Mouse (Mus musculus) CH12.LX (cell line): ENCODE data around the gene Mrtfa. TPM values are rescaled to one million over a fixed set of nuclear protein-coding genes. Genes with fewer than 3 reads are reported as not detected.
A peak's percentile ranks its signal among the peaks of the same experiment; 100 is the strongest.

ENCODE experiments used
- DNase-seq: peaks from one replicate; pipeline ENCODE4 v3.0.0-alpha.2; 2013; ENCODE audit errors: extremely low read depth
- H3K27ac ChIP-seq: 2 replicates; pipeline ENCODE4 v1.5.1; 2012; ENCODE audit warnings: low read depth, mild to moderate bottlenecking, control low read depth, moderate library complexity; ENCODE audit not compliant: insufficient read depth
- H3K27me3 ChIP-seq: replicated peaks from 2 replicates; pipeline ENCODE3; 2012; ENCODE audit warnings: inconsistent platforms
- H3K36me3 ChIP-seq, 2 experiments: replicated peaks in 1 of 2; 2 replicates each; pipeline versions ENCODE3 to v1.6.1; 2012; ENCODE audit warnings: inconsistent platforms in 1 of 2, low read length in 1 of 2, mild to moderate bottlenecking in 1 of 2, mixed read lengths in 1 of 2, moderate library complexity in 1 of 2; ENCODE audit not compliant: control insufficient read depth in 1 of 2, insufficient read depth in 1 of 2
- H3K4me1 ChIP-seq, 2 experiments: 2 replicates each; pipeline ENCODE4 v1.6.1; 2012; ENCODE audit warnings: inconsistent platforms in 1 of 2, moderate library complexity in 1 of 2; ENCODE audit not compliant: insufficient read depth in 2 of 2, control insufficient read depth in 1 of 2
- H3K4me2 ChIP-seq: 2 replicates; pipeline ENCODE4 v1.6.1; 2012; ENCODE audit warnings: low read depth, mild to moderate bottlenecking, control low read depth; ENCODE audit not compliant: poor library complexity, insufficient read depth, severe bottlenecking
- H3K4me3 ChIP-seq, 3 experiments: fragments of 150-350 bp in 1 of 3; sonication (generic) in 1 of 3; replicated peaks in 1 of 3; 2 replicates each; pipeline versions ENCODE3 to v1.5.1; 2011 to 2012; ENCODE audit warnings: low read depth in 2 of 3, low read length in 2 of 3, mild to moderate bottlenecking in 2 of 3, moderate library complexity in 2 of 3, control low read depth in 1 of 3, improper control_type of control experiment in 1 of 3, inconsistent platforms in 1 of 3, mixed read lengths in 1 of 3; ENCODE audit not compliant: poor library complexity in 1 of 3
- H3K79me2 ChIP-seq: replicated peaks from 2 replicates; pipeline ENCODE4 v1.6.1; 2012; ENCODE audit warnings: mild to moderate bottlenecking, moderate library complexity; ENCODE audit not compliant: control insufficient read depth, poor library complexity, insufficient read depth, severe bottlenecking; ENCODE audit errors: extremely low read depth
- H3K9ac ChIP-seq: 2 replicates; pipeline ENCODE4 v1.6.1; 2012; ENCODE audit warnings: low read depth, mild to moderate bottlenecking, control low read depth, moderate library complexity; ENCODE audit not compliant: insufficient read depth
- H3K9me3 ChIP-seq: replicated peaks from 2 replicates; pipeline ENCODE3; 2012; ENCODE audit warnings: low read length, inconsistent platforms, mixed read lengths
- CHD2 ChIP-seq: IDR thresholded peaks from 2 replicates; pipeline ENCODE4 v1.6.1; 2011; ENCODE audit warnings: low read length, improper control_type of control experiment
- CTCF ChIP-seq, 2 experiments: IDR thresholded peaks in 1 of 2; conservative IDR thresholded peaks in 1 of 2; 2 replicates each; pipeline ENCODE4 v1.5.1; 2011 to 2012; ENCODE audit warnings: low read depth in 2 of 2, low read length in 2 of 2, improper control_type of control experiment in 1 of 2, inconsistent platforms in 1 of 2, mild to moderate bottlenecking in 1 of 2, moderate library complexity in 1 of 2
- E2F4 ChIP-seq: IDR thresholded peaks from 2 replicates; pipeline ENCODE4 v1.6.1; 2011; ENCODE audit warnings: low read depth, low read length, improper control_type of control experiment; ENCODE audit not compliant: insufficient replicate concordance
- ELF1 ChIP-seq: IDR thresholded peaks from 2 replicates; pipeline ENCODE4 v1.6.1; 2014; ENCODE audit warnings: low read depth, mild to moderate bottlenecking, inconsistent platforms, low read length, improper control_type of control experiment
- EP300 ChIP-seq: IDR thresholded peaks from 2 replicates; pipeline ENCODE4 v1.6.1; 2011; ENCODE audit warnings: low read length, improper control_type of control experiment
- ETS1 ChIP-seq: conservative IDR thresholded peaks from 2 replicates; pipeline ENCODE4 v1.6.1; 2012; ENCODE audit warnings: low read depth, mild to moderate bottlenecking, inconsistent platforms, low read length, improper control_type of control experiment, moderate library complexity
- MAFK ChIP-seq: IDR thresholded peaks from 2 replicates; pipeline ENCODE4 v1.6.1; 2011; ENCODE audit warnings: low read length, improper control_type of control experiment; ENCODE audit not compliant: insufficient replicate concordance
- MAX ChIP-seq: IDR thresholded peaks from 2 replicates; pipeline ENCODE4 v1.6.1; 2011; ENCODE audit warnings: low read length, improper control_type of control experiment
- RAD21 ChIP-seq: IDR thresholded peaks from 2 replicates; pipeline ENCODE4 v1.6.1; 2011; ENCODE audit warnings: low read depth, mild to moderate bottlenecking, low read length, improper control_type of control experiment, moderate library complexity
- SIN3A ChIP-seq: IDR thresholded peaks from 2 replicates; pipeline ENCODE4 v1.6.1; 2012; ENCODE audit warnings: low read length, improper control_type of control experiment, inconsistent platforms
- SMC3 ChIP-seq: IDR thresholded peaks from 2 replicates; pipeline ENCODE4 v1.6.1; 2011; ENCODE audit warnings: low read depth, low read length, improper control_type of control experiment
- TBP ChIP-seq: conservative IDR thresholded peaks from 2 replicates; pipeline ENCODE4 v1.6.1; 2011; ENCODE audit warnings: low read depth, low read length, improper control_type of control experiment
- UBTF ChIP-seq: IDR thresholded peaks from 2 replicates; pipeline ENCODE4 v1.6.1; 2012; ENCODE audit warnings: low read depth, mild to moderate bottlenecking, inconsistent platforms, low read length, improper control_type of control experiment, moderate library complexity
- USF1 ChIP-seq: IDR thresholded peaks from 2 replicates; pipeline ENCODE4 v1.6.1; 2014; ENCODE audit warnings: low read depth, mild to moderate bottlenecking, inconsistent platforms, low read length, improper control_type of control experiment
- ZC3H11A ChIP-seq: IDR thresholded peaks from 2 replicates; pipeline ENCODE4 v1.6.1; 2012; ENCODE audit warnings: low read depth, mild to moderate bottlenecking, inconsistent platforms, low read length, improper control_type of control experiment
- ZMIZ1 ChIP-seq: IDR thresholded peaks from 2 replicates; pipeline ENCODE4 v1.6.1; 2012; ENCODE audit warnings: low read depth, mild to moderate bottlenecking, inconsistent platforms, low read length, improper control_type of control experiment
- ZNF384 ChIP-seq: IDR thresholded peaks from 2 replicates; pipeline ENCODE4 v1.6.1; 2012; ENCODE audit warnings: low read depth, low read length, improper control_type of control experiment, inconsistent platforms
- dilution Hi-C: fragments of 300-500 bp; cut with MboI; formaldehyde crosslinking; loops from 2 replicates; pipeline ENCODE4 v1.14.3; 2020; ENCODE audit warnings: low sequenced_read_pairs; ENCODE audit not compliant: extremely low pct_unique_long_range_greater_than_20kb, extremely low pct_ligation_motif_present
- in situ Hi-C: fragments of 300-500 bp; cut with MboI; formaldehyde crosslinking; loops from 3 replicates; pipeline ENCODE4 v1.14.3; 2019; ENCODE audit warnings: low sequenced_read_pairs, low pct_ligation_motif_present, low pct_unique_long_range_greater_than_20kb, mixed read lengths
- polyA plus RNA-seq: library from polyadenylated mRNA; unstranded; fragments of >175 nt; gene quantifications from 2 replicates; pipeline ENCODE4 v1.2.1, GENCODE M21; 2012; ENCODE audit warnings: low read depth; ENCODE audit not compliant: insufficient read length
- total RNA-seq, 2 experiments: library from RNA; depleted of rRNA; stranded (reverse); fragments of 300-350 nt in 1 of 2; fragments of >200 nt in 1 of 2; gene quantifications; 2 replicates each; pipeline ENCODE4 v1.2.3; 2012 to 2014

Mrtfa gene
- total and polyA plus RNA-seq, 3 experiments: 4.6 to 23.2 (median 8.2) TPM

- Histone ChIP-seq H3K36me3 (peaks cover 0 to 12% of the 10 kb centered on the region in 2 experiments), H3K9me3 (no peaks in the 10 kb centered on the region), H3K4me1 (peaks cover 0 to 16% of the 10 kb centered on the region in 2 experiments; a peak in 2 of 4 replicates), H3K79me2 (no peaks in the 10 kb centered on the region), H3K27ac (no peak overlapping the region), H3K4me2 (no peak overlapping the region), H3K27me3 (no peaks in the 10 kb centered on the region), H3K9ac (no peak overlapping the region), H3K4me3 (no peak overlapping the region)
- in situ Hi-C loops: no loop called here
- no peak for DNase-seq
- no peak for TF ChIP-seq ETS1
- TF ChIP-seq E2F4: no peak
- TF ChIP-seq ZMIZ1: no peak
- TF ChIP-seq ZC3H11A: no peak
- no peak for TF ChIP-seq SIN3A
- dilution Hi-C loops: no loop called here
Observed at GRCm38 (mm10) chr15:81160677-81161076, 29.9 kb downstream of the Mrtfa start.

GRCm38 (mm10) chr15:81159212-81159611 lies 31.3 kb downstream of the Mrtfa start:
- dilution Hi-C loops (no loop called here), in situ Hi-C loops (loop anchor here (5.0 kb wide), 1 partner anchor 38 kb away; no protein-coding TSS in a partner anchor)
- Histone ChIP-seq H3K9ac (no peak overlapping the region), H3K27me3 (no peaks in the 10 kb centered on the region), H3K9me3 (no peaks in the 10 kb centered on the region), H3K36me3 (peaks cover 0 to 12% of the 10 kb centered on the region in 2 experiments), H3K27ac (no peak overlapping the region), H3K4me3 (no peak overlapping the region), H3K4me1 (peaks cover 8 to 31% of the 10 kb centered on the region in 2 experiments), H3K4me2 (no peak overlapping the region), H3K79me2 (no peaks in the 10 kb centered on the region)
- TF ChIP-seq MAX (no peak), ZMIZ1 (no peak), USF1 (no peak), RAD21 (no peak), MAFK (no peak), SMC3 (no peak), UBTF (no peak), ELF1 (no peak), CHD2 (no peak)
- no peak for DNase-seq

GRCm38 (mm10) chr15:81158517-81159120 lies 31.9 kb downstream of the Mrtfa start:
- Histone ChIP-seq H3K27ac (no peak overlapping the region), H3K79me2 (no peaks in the 10 kb centered on the region), H3K27me3 (no peaks in the 10 kb centered on the region), H3K9ac (no peak overlapping the region), H3K4me1 (peaks cover 8 to 37% of the 10 kb centered on the region in 2 experiments), H3K36me3 (peaks cover 0 to 12% of the 10 kb centered on the region in 2 experiments), H3K9me3 (no peaks in the 10 kb centered on the region), H3K4me2 (no peak overlapping the region), H3K4me3 (no peak overlapping the region)
- in situ Hi-C loops: loop anchor here (5.0 kb wide), 1 partner anchor 39 kb away; no protein-coding TSS in a partner anchor
- dilution Hi-C loops: no loop called here
- peak in 1 of 2 experiments; percentile 59; a peak in 2 of 4 replicates for TF ChIP-seq CTCF (conservative IDR thresholded peaks at IDR 0.05 in 1 of 2, IDR thresholded peaks at IDR 0.05 in 1 of 2; ENCODE audit: low read depth in 2 of 2, low read length in 2 of 2)
- peak; percentile 41 for TF ChIP-seq RAD21
- peak; percentile 57 for TF ChIP-seq SMC3
- TF ChIP-seq E2F4: no peak
- no peak for TF ChIP-seq ZNF384
- TF ChIP-seq TBP: no peak
- no peak for TF ChIP-seq EP300
- TF ChIP-seq ZMIZ1: no peak
- no peak for DNase-seq
